Mouse (Mus musculus) liver, adult 2 months (tissue): Measurements from ENCODE around the gene Kap.

Source experiments
- CTCF ChIP-seq: fragments of 200-500 bp; IDR thresholded peaks from 2 replicates; pipeline ENCODE4 v1.5.1; 2011; ENCODE audit warnings: low read depth, low read length, control low read depth
- POLR2A ChIP-seq: fragments of 200-500 bp; IDR thresholded peaks from 2 replicates; pipeline ENCODE4 v1.6.1; 2011; ENCODE audit warnings: low read length, control low read depth; ENCODE audit not compliant: insufficient read depth; ENCODE audit errors: extremely low read depth

DNA sequence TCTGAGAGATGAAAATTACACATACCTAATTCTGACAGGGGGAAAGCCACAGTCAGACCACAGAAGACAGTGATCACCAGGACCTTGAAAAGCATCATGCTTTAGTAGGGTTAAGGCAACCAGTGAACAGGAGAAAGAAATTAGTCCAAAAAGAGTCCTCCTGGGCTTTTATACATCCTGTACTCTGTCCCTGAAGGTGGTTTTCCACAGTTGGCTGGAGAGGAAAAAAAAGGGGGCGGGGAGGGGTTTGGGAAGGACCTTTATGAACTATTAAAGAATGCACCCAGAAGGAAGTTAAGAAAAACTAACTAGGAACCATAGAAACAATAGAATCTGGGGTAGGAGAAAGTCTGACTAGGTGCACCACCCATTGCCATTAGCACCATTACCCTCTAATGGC, at the start of gene Kap:
- no peak for TF ChIP-seq POLR2A
- no peak for TF ChIP-seq CTCF
